Mouse (Mus musculus): ENCODE measurements around the gene Tmem199.
"Not testable (repeated sequence)": the region's sequence is repeated elsewhere in the genome, so short reads cannot be mapped to it uniquely, and the experiment has no call there.

Tmem199 gene

DNA sequence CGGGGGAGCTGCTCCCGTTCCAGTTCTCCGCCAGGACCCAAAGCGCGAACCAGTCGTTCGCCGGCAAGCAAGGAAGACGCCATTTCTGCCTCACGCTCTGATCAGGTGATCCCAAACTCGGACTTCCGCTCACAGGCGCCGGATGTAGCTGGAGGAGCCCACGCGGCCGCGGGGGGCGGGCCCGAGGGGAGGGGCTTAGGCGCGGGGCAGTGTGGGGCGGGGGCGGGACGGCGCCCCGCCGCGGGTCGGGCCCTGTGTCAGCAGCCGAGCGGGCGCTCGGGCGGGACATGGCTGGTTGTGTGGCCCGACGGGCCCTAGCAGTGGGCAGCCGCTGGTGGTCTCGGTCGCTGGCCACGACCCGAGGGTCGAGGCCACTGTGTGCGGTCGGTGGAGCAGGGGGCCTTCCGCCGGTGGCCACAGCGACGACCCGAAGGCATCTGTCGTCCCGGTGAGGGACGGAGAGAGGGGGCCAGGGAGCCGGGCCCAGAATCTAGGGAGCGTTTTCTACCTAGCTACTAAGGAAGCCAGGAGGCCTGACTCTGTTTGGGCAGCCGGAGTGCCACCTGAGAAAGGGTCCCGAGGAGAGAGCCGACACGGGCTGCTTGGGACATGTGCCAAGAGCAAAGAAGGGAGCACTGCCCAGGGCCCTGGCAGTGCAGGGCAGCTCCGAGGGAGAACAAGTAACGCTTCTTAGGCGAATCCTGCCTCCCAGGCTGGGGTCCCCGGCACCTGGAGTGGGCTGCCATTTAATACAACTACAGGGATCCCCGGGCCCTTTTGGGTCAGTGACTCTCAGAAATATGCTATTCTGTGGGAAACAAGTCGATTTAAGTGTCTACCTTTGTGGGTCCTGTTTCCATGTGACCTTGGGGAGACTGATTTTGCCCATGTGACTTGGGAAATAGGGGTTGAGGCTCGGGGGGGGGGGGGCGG, at the start of gene Tmem199, which contains the start of gene Poldip2:
Gene Tmem199, minus strand, starts transcription at position 148 of the 933 bp plus-strand sequence.
Gene Poldip2, plus strand, starts transcription at position 169 of the 933 bp plus-strand sequence.
- DNase-seq (ENCODE audit: low spot score in 2 of 2): peak; percentile 81 to 83

DNA sequence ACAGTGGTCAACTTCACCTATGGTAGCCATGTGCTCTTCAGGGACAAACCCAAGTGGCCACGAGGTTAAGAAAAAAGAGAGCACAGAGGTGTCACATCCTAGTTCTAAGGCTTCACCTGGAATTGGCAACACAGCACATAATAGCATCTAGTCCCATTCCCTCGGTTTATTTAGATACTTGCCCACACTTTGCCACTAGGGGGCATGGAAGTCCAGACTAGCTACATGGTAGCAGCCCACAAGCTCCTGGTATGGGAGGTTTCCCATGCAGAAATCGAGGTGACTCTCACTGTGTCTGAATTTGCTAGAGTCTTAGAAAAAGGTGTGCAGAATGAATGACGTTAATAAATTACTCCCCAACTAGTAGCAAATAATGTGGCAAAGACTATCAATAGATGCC, 48.5 kb upstream of the Tmem199 start:
- peak; percentile 51 to 75 for DNase-seq (ENCODE audit: low spot score in 2 of 2)

DNA sequence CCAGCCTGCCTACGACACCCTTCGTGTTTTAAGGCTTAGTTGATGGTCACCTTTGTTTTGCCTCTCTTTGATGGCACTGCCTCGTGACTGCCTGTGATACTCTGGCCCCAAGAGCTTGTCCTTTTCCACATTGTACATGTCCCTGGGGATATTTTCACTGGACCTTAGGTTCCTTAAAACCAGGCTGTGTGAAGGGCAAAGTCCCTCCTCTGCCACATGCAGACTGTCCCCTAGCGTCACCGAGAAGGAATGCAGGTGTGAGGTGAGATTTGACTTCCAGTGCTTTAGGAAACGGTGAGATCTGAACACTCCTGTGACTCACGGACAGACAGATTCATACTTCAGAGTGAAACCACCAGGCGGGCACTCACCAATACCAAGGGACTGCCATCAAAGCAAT, 45.3 kb upstream of the Tmem199 start:
- no peak for DNase-seq (ENCODE audit: low spot score in 2 of 2)

DNA sequence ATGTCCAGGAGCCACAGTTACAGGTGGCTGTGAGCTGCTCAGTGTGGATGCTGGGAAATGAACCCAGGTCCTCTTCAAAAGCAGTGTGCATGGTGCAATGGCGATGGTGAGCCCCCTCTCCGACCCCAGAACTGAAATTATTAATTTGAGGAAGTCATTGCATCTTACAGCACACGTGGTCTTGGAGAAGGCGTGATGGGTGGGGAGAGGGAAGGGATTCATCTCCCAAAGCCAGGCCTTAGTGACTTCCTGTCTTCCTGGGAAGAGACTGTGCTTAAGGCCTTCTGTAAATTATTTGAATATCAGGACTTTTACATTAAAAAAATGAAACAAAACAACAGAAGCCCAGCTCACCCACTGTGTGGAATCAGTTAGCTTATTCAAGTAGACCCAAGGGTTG, 44.1 kb upstream of the Tmem199 start:
- DNase-seq (ENCODE audit: low spot score in 2 of 2): no peak

- DNase-seq (ENCODE audit: low spot score in 2 of 2): no peak
These were observed 43.7 kb upstream of the Tmem199 start for GRCm38 (mm10) chr11:78555623-78556022.

DNA sequence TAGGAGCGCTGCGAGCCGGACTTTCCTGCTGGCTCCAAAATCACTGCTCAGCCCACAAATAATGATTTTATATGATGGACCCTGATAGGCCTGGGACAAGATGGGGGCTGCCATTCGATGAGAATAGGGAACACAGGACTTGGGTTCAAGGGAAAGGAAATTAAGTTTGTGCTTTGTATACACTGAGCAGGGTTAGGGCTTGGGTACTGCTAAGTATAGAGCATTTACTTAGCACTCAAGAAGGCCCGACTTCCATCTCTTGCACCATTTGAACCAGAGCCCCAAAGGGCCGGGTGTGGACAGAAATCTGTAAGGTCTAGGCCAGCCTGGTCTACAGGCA, 39.1 kb upstream of the Tmem199 start:
- no peak for DNase-seq (ENCODE audit: low spot score in 2 of 2)

GRCm38 (mm10) chr11:78550168-78551058, 38.4 kb upstream of the Tmem199 start, which contains the start of gene Tmem97:
Tmem97 (minus strand) TSS chr11:78550777.
- peak; percentile 96 to 97 for DNase-seq (ENCODE audit: low spot score in 2 of 2)

DNA sequence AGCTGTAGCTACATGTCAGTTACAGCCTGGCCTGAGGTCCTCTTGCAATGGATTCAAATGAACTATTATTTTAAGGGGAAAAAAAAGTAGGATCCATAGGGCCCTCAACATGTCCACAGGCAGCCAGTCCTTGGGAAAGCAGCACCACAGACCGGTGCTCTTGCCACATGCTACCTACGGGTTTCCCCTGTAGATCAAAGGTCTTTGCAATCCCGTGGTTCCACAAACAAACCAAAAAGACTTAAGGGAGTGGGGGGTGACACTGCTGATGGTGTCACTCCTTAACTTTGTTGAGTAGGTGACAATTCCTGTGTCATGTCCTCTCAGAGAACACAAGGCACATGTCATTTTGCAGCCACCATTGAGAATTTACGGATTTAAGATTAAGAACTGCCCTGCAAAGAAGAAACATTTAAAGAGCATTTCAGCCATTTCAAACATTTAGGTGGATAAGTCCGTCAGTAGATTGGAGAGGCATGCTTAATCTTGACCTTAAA, 37.6 kb upstream of the Tmem199 start:
- DNase-seq (ENCODE audit: low spot score in 2 of 2): no peak

DNA sequence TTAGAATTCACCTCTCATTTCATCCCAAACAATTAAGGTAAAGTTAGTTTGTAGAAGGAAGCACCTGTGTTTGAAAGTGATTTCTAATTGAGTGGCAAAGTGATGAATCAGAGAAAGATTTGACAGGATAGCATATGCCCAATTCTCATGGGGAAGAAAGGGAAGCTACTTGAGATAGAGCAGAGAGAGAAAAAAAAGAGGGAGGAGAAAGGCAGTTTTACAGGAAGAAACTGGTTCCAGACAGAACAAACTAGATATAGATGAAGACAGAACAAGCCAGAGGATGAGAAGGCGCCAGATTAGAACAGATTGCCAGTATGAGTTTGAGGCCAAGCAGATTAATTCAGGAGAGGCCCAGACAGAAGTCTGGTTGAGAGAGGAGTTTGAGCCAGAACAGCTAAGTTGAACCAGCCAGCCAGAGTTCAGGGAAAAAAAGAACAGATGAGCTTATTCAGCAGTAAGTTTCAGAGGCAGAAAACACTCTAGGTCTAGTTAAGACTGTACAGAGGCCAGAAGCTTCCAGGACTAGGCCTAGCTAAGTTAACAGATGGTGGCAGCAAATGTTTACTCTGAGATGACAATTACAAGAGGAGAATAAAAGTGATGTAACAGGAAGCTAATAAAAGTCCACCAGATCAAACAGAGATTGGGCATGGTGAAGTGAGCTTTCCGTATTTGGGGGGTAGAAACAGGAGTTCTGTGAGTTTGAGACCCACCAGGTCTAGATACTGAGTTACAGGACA, 35.9 kb upstream of the Tmem199 start:
- no peak for DNase-seq (ENCODE audit: low spot score in 2 of 2)

- DNase-seq (ENCODE audit: low spot score in 2 of 2): no peak
These were observed 33.2 kb upstream of the Tmem199 start for GRCm38 (mm10) chr11:78545181-78545580.

DNA sequence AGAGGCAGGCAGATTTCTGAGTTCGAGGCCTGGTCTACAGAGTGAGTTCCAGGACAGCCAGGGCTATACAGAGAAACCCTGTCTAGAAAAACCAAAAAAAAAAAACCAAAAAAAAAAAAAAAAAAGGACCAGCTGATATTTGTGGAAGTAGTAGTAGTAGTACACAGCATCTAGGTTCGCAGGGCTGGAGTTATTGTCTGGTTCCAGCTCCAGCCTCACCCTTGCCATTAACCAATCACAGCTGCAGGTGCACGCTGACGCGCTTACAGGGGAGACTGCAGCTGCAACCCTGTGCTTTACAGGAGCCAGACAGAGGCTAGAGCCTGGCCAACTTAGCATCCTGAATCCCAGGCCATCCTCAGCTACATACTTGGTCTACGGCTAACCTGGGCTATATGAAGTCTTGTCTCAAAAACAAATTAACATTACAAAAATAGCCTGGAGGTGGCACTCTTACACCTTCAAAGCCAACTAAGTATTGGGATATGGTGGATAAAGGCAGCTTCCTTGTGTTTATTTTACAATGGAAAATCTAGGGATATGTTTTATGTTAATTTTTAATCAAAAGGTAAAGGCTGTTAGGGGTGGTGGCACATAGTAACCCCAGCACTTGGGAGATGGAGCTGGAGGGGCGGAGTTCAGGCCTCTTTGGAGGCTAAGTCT, 32.6 kb upstream of the Tmem199 start:
- DNase-seq (ENCODE audit: low spot score in 2 of 2): no peak

GRCm38 (mm10) chr11:78540358-78540757, 28.4 kb upstream of the Tmem199 start:
- DNase-seq (ENCODE audit: low spot score in 2 of 2): no peak

DNA sequence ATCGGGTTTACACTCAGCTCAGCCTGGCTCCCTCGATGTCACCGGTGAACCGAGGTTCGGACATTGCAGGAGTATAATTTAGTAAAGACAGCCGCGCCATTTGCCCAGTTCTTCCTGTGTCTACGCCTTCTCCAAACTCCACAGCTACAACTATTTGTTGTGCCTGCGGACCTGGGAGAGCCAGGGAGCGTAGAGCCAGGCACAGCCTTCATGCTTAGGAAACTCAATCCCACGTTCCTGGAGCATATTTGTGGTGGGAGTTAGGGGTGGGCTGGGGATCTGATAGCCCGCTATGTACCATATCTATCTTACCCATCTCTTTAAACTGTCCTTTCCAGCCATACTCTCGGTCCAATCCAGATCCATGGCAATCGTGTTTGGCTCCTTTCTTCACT, 24.7 kb upstream of the Tmem199 start:
- DNase-seq (ENCODE audit: low spot score in 2 of 2): no peak

DNA sequence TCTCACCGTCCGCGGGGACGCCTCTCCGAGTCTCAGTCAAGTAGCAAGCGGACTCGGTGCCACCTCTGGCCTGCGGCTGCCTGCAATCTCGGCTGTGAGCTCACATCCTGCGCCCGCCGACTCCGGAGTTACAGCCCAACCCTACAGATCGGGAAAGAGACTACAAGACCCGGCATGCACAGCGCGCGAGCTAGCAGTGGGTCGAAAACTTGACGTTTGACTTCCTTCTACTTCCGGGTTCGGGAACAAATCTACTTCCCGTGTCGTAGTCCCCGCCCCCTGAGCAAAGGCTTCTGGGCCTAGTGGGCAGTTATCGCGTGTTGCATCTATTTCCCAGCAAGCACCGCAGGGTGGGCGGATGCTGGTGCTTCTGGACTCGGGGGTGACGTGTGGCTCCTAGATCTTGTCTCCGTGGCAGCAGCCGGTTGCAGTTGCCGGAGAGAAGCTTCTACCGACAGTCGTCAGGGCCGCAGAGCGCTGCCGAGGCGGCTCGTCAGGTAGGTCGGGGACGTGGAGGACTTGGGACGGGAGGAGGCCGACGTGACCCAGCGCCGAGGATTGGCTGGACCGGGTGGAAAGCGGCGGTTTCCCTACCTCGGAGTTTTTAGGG, 24.2 kb upstream of the Tmem199 start, which contains the start of the genes Tnfaip1 and Ift20:
Gene Tnfaip1, minus strand, starts transcription at position 253 of the 610 bp plus-strand sequence.
Gene Ift20, plus strand, starts transcription at position 282 of the 610 bp plus-strand sequence.
- peak; percentile 96 to 98 for DNase-seq (ENCODE audit: low spot score in 2 of 2)

DNA sequence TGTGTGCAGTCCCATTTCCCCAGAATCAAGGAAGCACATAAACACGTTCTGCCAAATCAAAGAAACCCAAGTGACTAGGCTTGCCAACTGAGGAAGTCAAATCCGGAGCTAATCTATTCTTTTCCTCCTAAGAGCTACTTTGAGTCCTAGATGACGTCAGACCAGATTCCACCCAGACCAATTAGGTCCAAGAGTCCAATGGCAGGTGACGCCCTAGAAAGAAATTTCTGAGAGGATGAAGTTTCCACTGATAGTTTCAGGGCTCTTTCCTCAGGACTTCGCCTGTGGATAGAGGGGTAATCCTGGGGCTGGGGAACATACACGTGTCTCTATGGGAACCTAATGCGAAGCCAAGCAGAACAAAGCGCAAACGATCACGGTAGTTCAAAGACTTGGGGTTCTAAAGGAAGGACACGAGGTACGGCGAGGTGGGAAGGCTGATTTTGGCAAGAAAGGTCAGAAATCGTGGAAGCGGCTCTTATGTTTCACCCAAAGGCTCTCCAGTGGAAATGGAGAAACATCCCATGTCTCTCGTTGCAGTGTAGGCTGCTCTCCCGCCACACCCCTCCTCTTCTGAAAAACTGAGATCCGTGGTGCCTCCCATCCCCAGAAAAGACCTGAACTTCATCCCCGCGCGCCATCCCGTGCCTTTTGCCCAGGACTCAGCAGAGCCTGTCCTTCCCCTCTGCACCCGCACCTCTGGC, 23.6 kb upstream of the Tmem199 start:
- DNase-seq (ENCODE audit: low spot score in 2 of 2): no peak

- DNase-seq (ENCODE audit: low spot score in 2 of 2): no peak
These were observed 22.5 kb upstream of the Tmem199 start for GRCm38 (mm10) chr11:78534516-78534915.

DNA sequence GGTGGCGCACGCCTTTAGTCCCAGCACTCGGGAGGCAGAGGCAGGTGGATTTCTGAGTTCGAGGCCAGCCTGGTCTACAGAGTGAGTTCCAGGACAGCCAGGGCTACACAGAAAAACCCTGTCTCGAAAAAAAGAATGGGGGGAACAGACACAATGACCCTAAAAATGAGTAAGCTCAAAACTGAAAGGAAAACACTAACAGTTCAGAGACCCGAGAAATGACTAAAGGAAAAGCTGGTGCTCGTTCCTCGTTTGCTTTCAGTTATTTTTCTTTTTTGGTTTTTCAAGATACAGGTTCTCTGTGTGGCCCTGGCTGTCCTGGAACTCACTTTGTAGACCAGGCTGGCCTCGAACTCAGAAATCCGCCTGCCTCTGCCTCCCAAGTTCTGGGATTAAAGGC, 19.5 kb upstream of the Tmem199 start:
- DNase-seq (ENCODE audit: low spot score in 2 of 2): not testable (repeated sequence)

DNA sequence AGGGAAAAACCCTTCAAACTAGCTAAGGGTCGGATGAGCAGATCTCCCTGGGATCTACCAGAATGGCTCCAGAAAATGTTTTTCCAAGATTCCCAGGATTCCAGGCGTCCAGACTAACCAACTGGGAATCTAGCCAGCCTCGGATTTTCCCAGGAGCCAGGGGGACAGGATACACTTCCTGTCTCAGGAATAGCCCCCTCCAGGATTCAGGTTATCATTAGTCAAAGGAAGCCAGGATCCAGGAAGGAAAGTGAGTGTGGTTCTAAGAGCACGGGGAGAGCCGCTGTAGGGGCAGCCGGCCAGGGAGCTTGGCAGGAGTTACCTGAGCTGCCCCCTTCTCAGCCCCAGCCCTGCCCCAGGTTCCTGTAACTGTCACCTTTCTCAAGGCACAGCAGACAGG, 19.1 kb upstream of the Tmem199 start:
- no peak for DNase-seq (ENCODE audit: low spot score in 2 of 2)

- DNase-seq (ENCODE audit: low spot score in 2 of 2): no peak
These were observed 18.0 kb upstream of the Tmem199 start for GRCm38 (mm10) chr11:78530001-78530400.

DNA sequence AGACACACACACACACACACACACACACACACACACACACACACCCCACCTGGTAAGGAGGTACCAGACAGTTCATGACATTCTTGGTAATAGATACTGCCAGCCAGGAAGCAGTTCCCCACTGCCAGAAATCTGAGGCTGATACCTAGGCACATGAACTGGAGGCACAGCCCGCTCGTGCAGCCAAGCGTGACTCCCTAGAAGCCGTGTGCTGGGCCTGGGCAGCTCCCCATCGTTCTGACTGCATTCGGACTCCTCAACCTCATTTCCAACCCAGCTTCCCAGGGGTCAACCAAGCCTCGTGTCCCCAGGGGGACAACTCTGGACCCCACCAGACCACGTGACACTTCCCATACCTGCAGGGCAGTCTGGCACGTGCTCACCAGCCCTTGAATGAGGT, 16.7 kb upstream of the Tmem199 start:
- DNase-seq (ENCODE audit: low spot score in 2 of 2): no peak
